Mouse (Mus musculus): Measurements from ENCODE around the gene Gipr. TPM values are rescaled to one million over a fixed set of nuclear protein-coding genes. Genes with fewer than 3 reads are reported as not detected.
"Not testable (repeated sequence)": the region's sequence is repeated elsewhere in the genome, so short reads cannot be mapped to it uniquely, and the experiment has no call there.

Gene Gipr
- total and polyA plus RNA-seq, 3 experiments, result 0.41 to 1.6 (median 0.58) TPM

GRCm38 (mm10) chr7:19178443-19179092 lies 12.6 kb upstream of the Gipr start:
- peak; percentile 81 for DNase-seq

- DNase-seq, result no peak
Observed at GRCm38 (mm10) chr7:19178035-19178434, 12.1 kb upstream of the Gipr start.

GRCm38 (mm10) chr7:19177216-19177615 lies 11.3 kb upstream of the Gipr start:
- peak; percentile 51 for DNase-seq

- DNase-seq, result no peak
Observed at GRCm38 (mm10) chr7:19176516-19176947, 10.6 kb upstream of the Gipr start.

GRCm38 (mm10) chr7:19175708-19176515 lies 10.0 kb upstream of the Gipr start, which contains the start of gene Eml2:
Gene Eml2 (plus strand): TSS chr7:19176421.
- peak; percentile 36 for DNase-seq

GRCm38 (mm10) chr7:19172874-19173273 lies 6.9 kb upstream of the Gipr start:
- DNase-seq, result peak; percentile 72

GRCm38 (mm10) chr7:19171831-19172230 lies 5.9 kb upstream of the Gipr start:
- no peak for DNase-seq

GRCm38 (mm10) chr7:19170142-19170541 lies 4.2 kb upstream of the Gipr start:
- DNase-seq, result no peak

- DNase-seq, result no peak
Observed at GRCm38 (mm10) chr7:19169506-19169905, 3.6 kb upstream of the Gipr start.

GRCm38 (mm10) chr7:19166990-19167389 lies 1.1 kb upstream of the Gipr start:
- no peak for DNase-seq

GRCm38 (mm10) chr7:19164978-19165377 lies 949 bp downstream of the Gipr start:
- DNase-seq, result no peak

GRCm38 (mm10) chr7:19164189-19164588 lies 1.7 kb downstream of the Gipr start:
- DNase-seq, result no peak

- no peak for DNase-seq
Observed at GRCm38 (mm10) chr7:19163752-19164151, 2.2 kb downstream of the Gipr start.

GRCm38 (mm10) chr7:19162928-19163327 lies 3.0 kb downstream of the Gipr start:
- no peak for DNase-seq

- no peak for DNase-seq
Observed at GRCm38 (mm10) chr7:19160115-19160514, 5.8 kb downstream of the Gipr start.

- DNase-seq, result no peak
Observed at GRCm38 (mm10) chr7:19159411-19159810, 6.5 kb downstream of the Gipr start.

- DNase-seq, result no peak
Observed at GRCm38 (mm10) chr7:19158601-19159000, 7.3 kb downstream of the Gipr start.

- peak; percentile 91 for DNase-seq
Observed at GRCm38 (mm10) chr7:19157160-19157800, 8.6 kb downstream of the Gipr start.

GRCm38 (mm10) chr7:19155825-19156475 lies 10.0 kb downstream of the Gipr start:
- peak; percentile 82 for DNase-seq

GRCm38 (mm10) chr7:19154796-19155195 lies 11.1 kb downstream of the Gipr start:
- no peak for DNase-seq

- DNase-seq, result not testable (repeated sequence)
Observed at GRCm38 (mm10) chr7:19151121-19151520, 14.8 kb downstream of the Gipr start.

- DNase-seq, result peak; percentile 96
Observed at GRCm38 (mm10) chr7:19149626-19150025, 16.3 kb downstream of the Gipr start, which contains the start of gene Snrpd2. Gene Snrpd2 (plus strand): TSS chr7:19149722.
